Mouse (Mus musculus): ENCODE data around the gene Asb15.

DNA sequence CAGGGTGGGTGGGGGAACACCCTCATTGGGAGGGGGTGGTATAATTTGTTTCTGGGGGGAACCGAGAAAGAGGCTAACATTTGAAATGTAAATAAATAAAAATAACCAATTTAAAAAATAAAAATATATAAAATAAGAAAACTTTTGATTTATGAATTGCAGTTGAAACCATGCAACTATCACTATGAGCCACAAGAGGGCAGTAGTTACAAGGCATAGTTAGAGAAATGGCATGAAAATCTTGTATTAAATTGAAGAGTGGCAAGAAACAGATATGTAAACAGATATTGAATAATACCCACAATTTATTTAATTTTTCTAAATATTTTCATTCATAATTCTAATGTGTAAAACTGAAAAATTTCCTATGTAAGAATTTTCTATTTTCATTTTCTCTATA lies 37.6 kb upstream of the Asb15 start:
- TF ChIP-seq CTCF (IDR thresholded peaks at IDR 0.05; ENCODE audit: borderline replicate concordance, insufficient read depth, low read length) (no peak), POLR2A (IDR thresholded peaks at IDR 0.05; ENCODE audit: low read depth, low read length) (no peak)

Data from embryonic fibroblast, embryonic 13.5 days (primary cell).